Mouse (Mus musculus) kidney, postnatal 36 days (tissue): ENCODE measurements around the gene Ccdc17.

ENCODE experiments used
- DNase-seq, 2 experiments: peaks; one replicate each; pipeline ENCODE4 v3.0.0; 2021 to 2022; ENCODE audit warnings: mixed read lengths in 2 of 2

Gene Ccdc17

GRCm38 (mm10) chr4:116645624-116646023, 49.2 kb downstream of the Ccdc17 start:
- no peak for DNase-seq

GRCm38 (mm10) chr4:116649411-116649810, 53.0 kb downstream of the Ccdc17 start:
- peak; percentile 25 to 62 for DNase-seq
